Mouse (Mus musculus) heart, embryonic 10.5 days (tissue): ENCODE data around the gene Anxa4. TPM values are rescaled to one million over a fixed set of nuclear protein-coding genes. Genes with fewer than 3 reads are reported as not detected.
A peak's percentile ranks its signal among the peaks of the same experiment; 100 is the strongest.

Experiments
- DNase-seq: peaks from one replicate; pipeline ENCODE4 v3.0.0-alpha.2; 2017; ENCODE audit warnings: low spot score
- H3K27ac ChIP-seq: fragments of 300-500 bp; sonication (generic); 2 replicates; pipeline ENCODE4 v1.5.1; 2016; ENCODE audit warnings: mild to moderate bottlenecking
- H3K27me3 ChIP-seq: fragments of 300-500 bp; sonication (generic); 2 replicates; pipeline ENCODE4 v1.6.1; 2016; ENCODE audit warnings: mild to moderate bottlenecking; ENCODE audit not compliant: poor library complexity, insufficient read depth, severe bottlenecking
- H3K36me3 ChIP-seq: fragments of 300-500 bp; sonication (generic); 2 replicates; pipeline ENCODE4 v1.6.1; 2016; ENCODE audit warnings: mild to moderate bottlenecking, moderate library complexity
- H3K4me1 ChIP-seq: fragments of 300-500 bp; sonication (generic); 2 replicates; pipeline ENCODE4 v1.6.1; 2016; ENCODE audit warnings: mild to moderate bottlenecking
- H3K4me3 ChIP-seq: fragments of 300-500 bp; sonication (generic); 2 replicates; pipeline ENCODE4 v1.5.1; 2016; ENCODE audit warnings: mild to moderate bottlenecking, moderate library complexity
- H3K9me3 ChIP-seq: fragments of 300-500 bp; sonication (generic); 2 replicates; pipeline ENCODE4 v1.6.1; 2016; ENCODE audit warnings: mild to moderate bottlenecking, moderate library complexity
- WGBS: fragments of 180-500 bp; shearing (Covaris S2); methylation state at CpG from one replicate; pipeline ENCODE4 v1.1.7; 2016; 5-methylcytosine and 5-hydroxymethylcytosine counted together
- polyA plus RNA-seq: library from polyadenylated mRNA; unstranded; fragments of >200 nt; fragmentation: Nextera tagmentation; extraction: Ambion mirVana; gene quantifications from 2 replicates; pipeline ENCODE4 v1.2.1, GENCODE M21; 2016

The Anxa4 gene
- polyA plus RNA-seq, 1 experiment from 2014 or later, result 16.7 TPM

- 1% methylated on average over 59 of the region's 59 CpGs for WGBS
- H3K27ac ChIP-seq, result peak within 1 kb of the TSS; percentile 94
- no peaks in the 10 kb centered on the region for H3K36me3 ChIP-seq
- H3K27me3 ChIP-seq, result no peaks in the 10 kb centered on the region
- H3K4me3 ChIP-seq, result peak within 1 kb of the TSS; percentile 91
- peaks cover 22% of the 10 kb centered on the region for H3K4me1 ChIP-seq
- peak; percentile 97 for DNase-seq
- no peaks in the 10 kb centered on the region for H3K9me3 ChIP-seq
Observed at GRCm38 (mm10) chr6:86733183-86733876, 60.1 kb downstream of the Anxa4 start, which contains the start of gene Gmcl1. Gene Gmcl1 (minus strand): TSS chr6:86733383.

- H3K36me3 ChIP-seq, result peaks cover 4% of the 10 kb centered on the region
- peak; percentile 79 for DNase-seq
- WGBS, result under 1% methylated on average over 60 of the region's 62 CpGs
- H3K27ac ChIP-seq, result peak overlapping the region; percentile 94
- H3K4me1 ChIP-seq, result peaks cover 22% of the 10 kb centered on the region
- no peaks in the 10 kb centered on the region for H3K9me3 ChIP-seq
- H3K27me3 ChIP-seq, result no peaks in the 10 kb centered on the region
- peak overlapping the region; percentile 91 for H3K4me3 ChIP-seq
Observed at GRCm38 (mm10) chr6:86732276-86733173, 60.9 kb downstream of the Anxa4 start.

GRCm38 (mm10) chr6:86728711-86729110, 64.7 kb downstream of the Anxa4 start:
- peaks cover 12% of the 10 kb centered on the region for H3K4me1 ChIP-seq
- no peak overlapping the region for H3K27ac ChIP-seq
- WGBS, result 87% methylated on average over 5 of the region's 5 CpGs
- no peak for DNase-seq
- H3K27me3 ChIP-seq, result no peaks in the 10 kb centered on the region
- no peaks in the 10 kb centered on the region for H3K9me3 ChIP-seq
- H3K4me3 ChIP-seq, result no peak overlapping the region
- H3K36me3 ChIP-seq, result peaks cover 8% of the 10 kb centered on the region

GRCm38 (mm10) chr6:86721977-86722376, 71.4 kb downstream of the Anxa4 start:
- WGBS, result 77% methylated on average over 3 of the region's 3 CpGs
- Histone ChIP-seq H3K4me3 (no peak overlapping the region), H3K27me3 (no peaks in the 10 kb centered on the region), H3K9me3 (no peaks in the 10 kb centered on the region), H3K36me3 (peaks cover 29% of the 10 kb centered on the region), H3K27ac (no peak overlapping the region), H3K4me1 (no peaks in the 10 kb centered on the region)
- no peak for DNase-seq

- H3K27ac ChIP-seq, result no peak overlapping the region
- no peaks in the 10 kb centered on the region for H3K9me3 ChIP-seq
- H3K27me3 ChIP-seq, result no peaks in the 10 kb centered on the region
- WGBS, result 91% methylated on average over 4 of the region's 4 CpGs
- no peak for DNase-seq
- no peaks in the 10 kb centered on the region for H3K4me1 ChIP-seq
- H3K36me3 ChIP-seq, result peaks cover 47% of the 10 kb centered on the region
- H3K4me3 ChIP-seq, result no peak overlapping the region
Observed at GRCm38 (mm10) chr6:86708072-86708774, 85.2 kb downstream of the Anxa4 start.

GRCm38 (mm10) chr6:86702577-86702976, 90.8 kb downstream of the Anxa4 start:
- no peaks in the 10 kb centered on the region for H3K9me3 ChIP-seq
- no peak overlapping the region for H3K27ac ChIP-seq
- peaks cover 80% of the 10 kb centered on the region for H3K36me3 ChIP-seq
- DNase-seq, result no peak
- H3K4me3 ChIP-seq, result no peak overlapping the region
- 89% methylated on average over 9 of the region's 9 CpGs for WGBS
- H3K27me3 ChIP-seq, result no peaks in the 10 kb centered on the region
- no peaks in the 10 kb centered on the region for H3K4me1 ChIP-seq

- H3K4me3 ChIP-seq, result no peak overlapping the region
- no peaks in the 10 kb centered on the region for H3K27me3 ChIP-seq
- H3K4me1 ChIP-seq, result no peaks in the 10 kb centered on the region
- 83% methylated on average over 6 of the region's 6 CpGs for whole genome bisulfite sequencing
- H3K27ac ChIP-seq, result no peak overlapping the region
- DNase-seq, result no peak
- peaks cover 75% of the 10 kb centered on the region for H3K36me3 ChIP-seq
- no peaks in the 10 kb centered on the region for H3K9me3 ChIP-seq
Observed at GRCm38 (mm10) chr6:86697903-86698302, 95.5 kb downstream of the Anxa4 start.

GRCm38 (mm10) chr6:86696213-86696612, 97.2 kb downstream of the Anxa4 start:
- Histone ChIP-seq H3K27ac (no peak overlapping the region), H3K4me3 (no peak overlapping the region), H3K4me1 (no peaks in the 10 kb centered on the region), H3K27me3 (no peaks in the 10 kb centered on the region), H3K9me3 (no peaks in the 10 kb centered on the region), H3K36me3 (peaks cover 61% of the 10 kb centered on the region)
- 78% methylated on average over 10 of the region's 10 CpGs for WGBS
- DNase-seq, result no peak

GRCm38 (mm10) chr6:86694465-86694864, 98.9 kb downstream of the Anxa4 start:
- no peak for DNase-seq
- peaks cover 57% of the 10 kb centered on the region for H3K36me3 ChIP-seq
- no peak overlapping the region for H3K4me3 ChIP-seq
- no peaks in the 10 kb centered on the region for H3K9me3 ChIP-seq
- no peaks in the 10 kb centered on the region for H3K4me1 ChIP-seq
- no peaks in the 10 kb centered on the region for H3K27me3 ChIP-seq
- H3K27ac ChIP-seq, result no peak overlapping the region

GRCm38 (mm10) chr6:86689671-86690070, 103.7 kb downstream of the Anxa4 start:
- 79% methylated on average over 3 of the region's 3 CpGs for WGBS
- no peaks in the 10 kb centered on the region for H3K27me3 ChIP-seq
- peaks cover 21% of the 10 kb centered on the region for H3K36me3 ChIP-seq
- H3K4me3 ChIP-seq, result no peak overlapping the region
- H3K27ac ChIP-seq, result no peak overlapping the region
- no peak for DNase-seq
- H3K9me3 ChIP-seq, result no peaks in the 10 kb centered on the region
- no peaks in the 10 kb centered on the region for H3K4me1 ChIP-seq

- WGBS, result 73% methylated on average over 1 of the region's 1 CpGs
- Histone ChIP-seq H3K27ac (no peak overlapping the region), H3K4me1 (peaks cover 9% of the 10 kb centered on the region), H3K27me3 (no peaks in the 10 kb centered on the region), H3K36me3 (peaks cover 25% of the 10 kb centered on the region), H3K4me3 (no peak overlapping the region), H3K9me3 (no peaks in the 10 kb centered on the region)
- no peak for DNase-seq
Observed at GRCm38 (mm10) chr6:86686971-86687370, 106.4 kb downstream of the Anxa4 start.
